Mouse (Mus musculus): ENCODE results near the gene Gm4787.
"Not testable (repeated sequence)": the region's sequence is repeated elsewhere in the genome, so short reads cannot be mapped to it uniquely, and the experiment has no call there.

Gm4787 gene

GRCm38 (mm10) chr12:81379364-81379763 lies at the start of gene Gm4787:
Gene Gm4787 (minus strand): TSS chr12:81379464.
- not testable (repeated sequence) for DNase-seq

DNA sequence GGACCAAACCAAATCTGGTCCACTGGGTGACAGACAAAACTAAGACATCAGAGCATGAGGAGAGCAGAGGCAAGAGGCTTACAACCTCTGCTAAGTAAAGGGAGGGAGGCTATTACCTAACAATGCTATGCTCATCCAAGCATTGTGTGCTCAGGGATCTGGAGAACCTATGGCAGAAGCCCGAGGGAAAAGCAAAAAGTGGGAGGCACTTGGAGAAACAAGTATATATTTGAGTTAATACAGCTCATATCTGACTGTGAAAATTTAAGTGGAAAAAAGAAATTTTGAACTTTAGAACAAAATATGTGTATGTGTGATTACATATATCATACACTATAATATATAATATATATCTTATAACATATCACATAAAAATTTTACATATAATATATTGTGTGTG lies 42.6 kb upstream of the Gm4787 start, which contains the start of gene Adam4:
Gene Adam4 (minus strand): TSS at position 101 of the 400 bp plus-strand sequence.
- DNase-seq, result no peak

DNA sequence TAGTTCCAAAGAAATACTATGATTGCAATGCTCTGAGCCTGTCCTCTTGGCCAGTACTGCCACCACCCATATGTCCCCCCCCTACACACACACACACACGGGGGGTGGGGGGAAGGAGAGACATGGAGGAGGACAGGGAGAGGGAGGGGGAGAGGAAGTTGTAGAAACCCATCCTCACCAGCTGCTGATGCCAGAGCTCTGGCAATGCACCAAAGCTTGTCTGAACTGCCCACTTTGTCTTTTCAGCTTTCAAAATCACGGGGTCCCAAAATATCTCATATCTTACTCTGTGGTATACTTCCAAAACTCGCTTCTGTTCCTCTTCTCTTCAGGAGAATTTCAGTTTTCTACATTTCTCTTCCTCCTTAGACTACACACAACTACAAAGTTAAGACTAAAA lies 33.9 kb upstream of the Gm4787 start:
- DNase-seq, result peak; percentile 59

GRCm38 (mm10) chr12:81408966-81409365 lies 29.7 kb upstream of the Gm4787 start:
- no peak for DNase-seq

- DNase-seq, result peak; percentile 68
Observed at GRCm38 (mm10) chr12:81402187-81402586, 22.9 kb upstream of the Gm4787 start.

- no peak for DNase-seq
Observed at GRCm38 (mm10) chr12:81333841-81334240, 45.4 kb downstream of the Gm4787 start.

DNA sequence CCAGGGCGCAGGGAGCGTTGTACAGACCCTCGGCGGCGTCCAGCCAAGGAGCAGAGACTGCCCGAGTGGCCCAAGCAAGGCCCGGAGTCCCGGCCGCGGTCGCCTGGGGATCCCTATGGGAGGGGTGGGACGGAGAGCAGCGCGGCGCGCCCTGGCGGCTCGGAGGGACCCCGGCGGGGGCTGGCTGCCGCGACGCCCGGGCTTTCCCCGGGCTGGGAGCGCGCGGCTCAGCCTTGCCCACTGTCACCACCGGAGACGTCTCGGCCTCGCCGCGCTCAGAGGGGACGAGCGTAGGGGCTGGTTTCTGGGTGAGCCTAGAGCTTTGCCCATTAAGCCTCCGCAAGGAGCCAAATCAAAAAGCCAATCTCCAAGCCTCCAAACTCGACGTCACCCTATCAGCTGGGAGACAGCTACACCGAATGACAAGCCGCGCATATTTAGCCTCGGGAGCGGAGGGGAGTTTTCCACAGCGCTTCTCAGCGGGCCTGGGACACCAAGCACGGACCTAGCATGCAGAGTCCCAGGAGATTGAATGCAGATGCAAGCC lies 46.3 kb downstream of the Gm4787 start, which contains the start of gene Slc8a3:
Gene Slc8a3 (minus strand): TSS at position 306 of the 547 bp plus-strand sequence.
- DNase-seq, result peak; percentile 61

DNA sequence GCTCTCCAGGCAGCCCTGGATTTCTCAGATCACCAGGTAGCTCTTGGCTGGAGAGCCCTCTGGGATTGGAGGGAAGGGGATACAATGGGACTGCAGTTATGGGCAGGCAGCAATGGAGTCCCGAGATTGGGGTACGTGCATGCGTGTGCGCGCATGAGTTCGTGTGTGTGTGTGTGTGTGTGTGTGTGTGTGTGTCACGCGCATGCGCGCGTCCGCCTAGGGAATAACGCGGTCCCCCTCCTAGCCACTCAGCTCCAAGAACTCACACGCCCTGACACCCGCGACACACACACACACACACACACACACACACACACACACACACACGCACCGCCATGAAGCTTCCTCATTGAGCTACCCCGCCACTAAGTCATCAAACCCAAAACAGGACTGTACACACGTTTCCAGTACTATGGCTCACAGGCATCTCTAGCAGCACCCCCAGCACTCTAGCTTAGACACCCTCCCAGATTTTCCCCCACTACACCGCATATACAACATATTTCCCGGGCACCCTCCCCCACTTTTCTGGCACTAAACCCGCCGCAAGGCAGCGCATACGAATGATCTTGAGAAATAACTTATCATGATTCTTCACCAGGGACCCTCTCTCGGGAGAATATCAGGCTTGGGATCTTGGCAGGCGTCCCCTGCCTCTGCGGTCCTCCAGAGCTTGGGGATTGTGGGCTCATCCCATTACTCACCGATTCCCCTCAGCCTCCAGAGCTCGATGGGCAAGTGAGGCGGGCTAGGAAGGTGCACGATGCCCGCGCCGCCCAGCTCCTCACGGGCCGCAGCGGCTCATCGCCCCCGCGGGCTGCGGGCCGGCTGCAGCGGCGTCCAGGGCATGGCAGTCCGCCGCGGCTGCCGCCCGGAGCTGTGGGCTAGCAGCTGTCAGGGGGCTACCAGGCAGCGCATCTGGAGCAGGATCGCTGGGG lies 47.1 kb downstream of the Gm4787 start:
- peak; percentile 73 for DNase-seq

- DNase-seq, result no peak
Observed at GRCm38 (mm10) chr12:81331046-81331638, 48.1 kb downstream of the Gm4787 start.
